Mouse (Mus musculus) stomach, postnatal 0 days (tissue): ENCODE data around the gene Hist2h3c1.

Experiments
- CTCF ChIP-seq: IDR thresholded peaks from 2 replicates; pipeline ENCODE4 v1.5.1; 2016; ENCODE audit warnings: antibody characterized with exemption, low read depth, mild to moderate bottlenecking, moderate library complexity
- EP300 ChIP-seq: optimal IDR thresholded peaks from 2 replicates; pipeline ENCODE3; 2016; ENCODE audit warnings: antibody characterized with exemption

- no peak for TF ChIP-seq CTCF
- no peak for TF ChIP-seq EP300
These were observed 48.3 kb upstream of the Hist2h3c1 start for GRCm38 (mm10) chr3:96198181-96198580.
